Mouse (Mus musculus): ENCODE results near the gene Abca8a. TPM values are rescaled to one million over a fixed set of nuclear protein-coding genes. Genes with fewer than 3 reads are reported as not detected.
"Not testable (repeated sequence)": the region's sequence is repeated elsewhere in the genome, so short reads cannot be mapped to it uniquely, and the experiment has no call there.

The Abca8a gene
- total RNA-seq, 2 experiments from 2014 or later = not detected

- ATAC-seq (replicated peaks; ENCODE audit: poor library complexity, severe bottlenecking) = no peak
These were observed 105.5 kb downstream of the Abca8a start for GRCm38 (mm10) chr11:109990256-109990655.

- no peak for ATAC-seq (replicated peaks; ENCODE audit: poor library complexity, severe bottlenecking)
These were observed 107.6 kb downstream of the Abca8a start for GRCm38 (mm10) chr11:109988164-109988563.

- ATAC-seq (replicated peaks; ENCODE audit: poor library complexity, severe bottlenecking) = not testable (repeated sequence)
These were observed 108.2 kb downstream of the Abca8a start for GRCm38 (mm10) chr11:109987460-109988072.

GRCm38 (mm10) chr11:109981872-109982271, 113.9 kb downstream of the Abca8a start:
- ATAC-seq (replicated peaks; ENCODE audit: poor library complexity, severe bottlenecking) = no peak

Other genes starting within 250 kb of the Abca8a start
- 0.30 TPM in 1 of 2 replicates, not detected in the other for gene Abca8b, start 100.1 kb downstream of the Abca8a start, total RNA-seq (2014; fragmentation: Nextera tagmentation)
- gene Abca8b, start 100.1 kb downstream of the Abca8a start, total RNA-seq (2017) = 0.15 and 0.22 TPM in 2 replicates
- 1.8 and 2.4 TPM in 2 replicates for gene Abca9, start 72.2 kb upstream of the Abca8a start, total RNA-seq (2014; fragmentation: Nextera tagmentation)
- 4.4 and 4.5 TPM in 2 replicates for gene Abca9, start 72.2 kb upstream of the Abca8a start, total RNA-seq (2017)
- 0.34 and 0.51 TPM in 2 replicates for gene Abca6, start 155.8 kb upstream of the Abca8a start, total RNA-seq (2014; fragmentation: Nextera tagmentation)
- gene Abca6, start 155.8 kb upstream of the Abca8a start, total RNA-seq (2017) = 0.04 and 0.26 TPM in 2 replicates
- gene Abca5, start 241.7 kb upstream of the Abca8a start, total RNA-seq (2014; fragmentation: Nextera tagmentation) = not detected in 2 replicates
- 0.41 TPM in 1 of 2 replicates, not detected in the other for gene Abca5, start 241.7 kb upstream of the Abca8a start, total RNA-seq (2017)